Mouse (Mus musculus) CD4-positive, CD25-positive, alpha-beta regulatory T cell, adult 4 months (primary cell): ENCODE measurements around the gene Anapc15. TPM values are rescaled to one million over a fixed set of nuclear protein-coding genes. Genes with fewer than 3 reads are reported as not detected.

Experiments
- ATAC-seq: one replicate; pipeline ENCODE4 v1.8.0; 2017
- polyA plus RNA-seq, 2 experiments: library from polyadenylated mRNA; unstranded; fragments of 100-300 nt; shearing (Covaris generic); gene quantifications; one replicate each; pipeline ENCODE4 v1.2.1; 2017

Anapc15 gene
- polyA plus RNA-seq, 2 experiments from 2014 or later = 43.2 to 66.9 TPM

DNA sequence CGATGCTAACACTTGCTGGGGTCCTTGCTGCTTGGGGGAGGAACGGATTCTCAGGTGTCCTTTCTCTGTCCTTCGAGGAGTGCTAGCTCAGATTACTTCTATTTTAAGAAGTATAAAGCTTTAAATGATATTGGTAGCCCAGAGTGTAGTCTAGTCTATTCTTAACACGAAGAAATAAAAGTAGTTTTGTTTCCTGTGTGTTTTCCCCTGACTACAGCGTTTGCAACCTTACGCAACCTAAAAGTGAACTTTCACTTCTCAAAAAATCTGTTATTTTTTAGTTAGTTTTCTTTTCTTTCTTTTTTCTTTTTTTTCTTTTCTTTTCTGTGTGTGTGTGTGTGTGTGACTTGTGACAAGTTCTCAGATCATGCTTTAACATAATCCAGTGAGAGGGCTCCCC is 11.8 kb upstream of the Anapc15 start:
- no peak for ATAC-seq

DNA sequence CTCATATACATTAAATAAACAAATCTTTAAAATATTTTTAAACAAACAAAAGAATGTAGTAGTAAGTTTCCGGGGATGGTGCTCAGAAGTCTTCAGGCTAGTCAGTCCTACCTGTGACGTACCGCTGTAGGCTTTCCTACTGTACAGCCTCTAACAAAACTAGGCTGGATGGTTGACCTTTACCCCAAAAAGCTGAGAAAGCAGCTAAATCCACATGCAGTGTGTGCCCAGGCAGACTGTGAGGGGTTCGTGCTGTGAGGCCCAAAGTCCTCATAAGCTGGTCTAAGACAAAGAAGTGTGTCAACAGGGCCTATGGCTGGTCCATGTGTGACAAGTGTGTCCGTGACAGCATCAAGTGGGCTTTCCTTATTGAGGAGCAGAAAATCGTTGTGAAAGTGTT is 10.7 kb upstream of the Anapc15 start:
- ATAC-seq = no peak

DNA sequence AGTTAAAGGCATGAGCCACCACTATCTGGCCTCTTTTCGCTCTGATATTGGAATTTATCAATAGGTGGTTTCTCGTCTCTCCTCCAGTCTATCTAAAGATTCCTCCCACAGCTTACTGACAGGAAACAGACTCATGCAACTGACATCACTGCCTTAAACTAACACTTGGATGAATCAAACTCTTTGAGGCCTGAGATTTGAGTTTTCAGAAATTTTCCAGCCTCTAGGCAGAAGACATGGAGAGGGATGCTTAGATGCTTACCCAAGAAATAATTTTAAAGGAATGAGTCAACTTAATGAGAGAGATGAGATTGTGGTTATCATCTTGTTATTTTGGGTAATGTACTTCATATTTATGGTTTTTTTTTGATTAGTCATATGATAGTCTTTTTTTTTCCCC is 9.7 kb upstream of the Anapc15 start:
- no peak for ATAC-seq

DNA sequence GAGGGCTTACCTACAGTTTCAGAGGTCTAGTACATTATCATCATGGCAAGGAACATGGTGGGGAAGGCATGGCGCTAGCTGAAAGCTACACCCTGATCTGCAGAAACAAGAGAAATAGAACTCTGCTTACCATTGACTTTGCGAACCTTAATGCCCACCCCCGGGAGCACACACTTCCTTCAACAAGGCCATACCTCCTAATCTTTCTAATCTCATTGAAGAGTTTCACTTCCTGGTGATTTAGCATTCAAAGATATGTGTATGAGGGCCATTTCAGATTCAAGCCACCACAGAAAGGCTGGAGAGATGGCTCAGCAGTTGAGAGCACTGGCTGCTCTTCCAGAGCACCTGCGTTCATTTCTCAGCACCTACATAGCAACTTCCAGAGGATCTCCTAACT is 6.4 kb upstream of the Anapc15 start, which contains the start of gene Folr2:
TSS of gene Folr2 (minus strand) at position 101 of the 400 bp plus-strand sequence.
- no peak for ATAC-seq

DNA sequence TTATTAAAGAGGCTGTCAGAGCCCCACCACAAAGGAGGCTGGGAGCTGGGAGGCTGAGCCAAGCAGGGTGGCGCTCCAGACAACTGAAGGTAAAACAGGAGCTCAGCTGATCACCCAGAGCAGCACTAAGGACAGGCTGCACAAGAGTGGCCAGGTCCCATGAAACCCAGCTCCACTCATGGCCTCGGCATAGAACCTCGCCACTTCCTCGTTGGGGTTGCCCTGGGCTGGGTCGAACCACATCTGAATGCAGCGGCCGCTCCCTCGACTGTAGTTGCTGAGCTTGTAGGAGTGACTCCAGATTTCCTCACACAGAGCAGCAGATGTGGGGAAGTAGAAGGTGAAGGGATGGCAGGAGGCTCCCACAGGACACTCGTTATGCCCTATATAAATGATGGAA is 5.2 kb upstream of the Anapc15 start:
- no peak for ATAC-seq

DNA sequence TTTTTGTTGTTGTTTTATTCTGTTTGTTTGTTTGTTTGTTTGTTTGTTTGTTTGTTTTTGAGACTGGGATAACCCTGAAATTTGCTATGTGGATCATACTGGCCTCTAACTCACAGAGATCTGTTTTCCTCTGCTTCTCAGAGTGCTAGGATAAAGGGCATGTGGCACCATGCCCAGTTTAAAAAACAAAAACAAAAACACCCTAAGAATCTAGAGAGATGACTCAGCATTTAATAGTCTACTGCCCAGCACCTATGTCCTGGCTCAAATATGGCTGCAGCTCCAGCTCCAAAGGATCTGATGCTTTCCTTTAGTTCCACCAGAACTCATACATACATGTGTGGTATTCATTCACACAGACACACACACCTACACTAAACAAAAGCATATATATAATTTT is 2.5 kb upstream of the Anapc15 start:
- no peak for ATAC-seq

DNA sequence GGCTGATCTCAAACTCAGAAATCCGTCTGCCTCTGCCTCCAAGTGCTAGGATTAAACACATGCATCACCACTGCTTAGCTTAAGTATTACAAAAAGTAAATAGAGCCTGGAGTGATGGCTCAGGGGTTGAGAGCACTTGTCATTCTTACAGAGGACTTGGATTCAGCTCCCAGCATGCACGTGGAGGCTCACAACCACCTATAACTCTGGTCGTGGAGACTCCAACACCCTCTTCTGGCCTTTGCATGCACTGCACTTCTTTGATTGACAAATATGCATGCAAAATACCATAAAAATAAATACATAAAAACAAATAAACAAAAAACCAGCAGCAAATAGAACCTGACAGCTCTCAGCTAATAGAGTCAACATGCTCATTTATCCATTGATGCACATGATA is 1.2 kb upstream of the Anapc15 start:
- no peak for ATAC-seq

DNA sequence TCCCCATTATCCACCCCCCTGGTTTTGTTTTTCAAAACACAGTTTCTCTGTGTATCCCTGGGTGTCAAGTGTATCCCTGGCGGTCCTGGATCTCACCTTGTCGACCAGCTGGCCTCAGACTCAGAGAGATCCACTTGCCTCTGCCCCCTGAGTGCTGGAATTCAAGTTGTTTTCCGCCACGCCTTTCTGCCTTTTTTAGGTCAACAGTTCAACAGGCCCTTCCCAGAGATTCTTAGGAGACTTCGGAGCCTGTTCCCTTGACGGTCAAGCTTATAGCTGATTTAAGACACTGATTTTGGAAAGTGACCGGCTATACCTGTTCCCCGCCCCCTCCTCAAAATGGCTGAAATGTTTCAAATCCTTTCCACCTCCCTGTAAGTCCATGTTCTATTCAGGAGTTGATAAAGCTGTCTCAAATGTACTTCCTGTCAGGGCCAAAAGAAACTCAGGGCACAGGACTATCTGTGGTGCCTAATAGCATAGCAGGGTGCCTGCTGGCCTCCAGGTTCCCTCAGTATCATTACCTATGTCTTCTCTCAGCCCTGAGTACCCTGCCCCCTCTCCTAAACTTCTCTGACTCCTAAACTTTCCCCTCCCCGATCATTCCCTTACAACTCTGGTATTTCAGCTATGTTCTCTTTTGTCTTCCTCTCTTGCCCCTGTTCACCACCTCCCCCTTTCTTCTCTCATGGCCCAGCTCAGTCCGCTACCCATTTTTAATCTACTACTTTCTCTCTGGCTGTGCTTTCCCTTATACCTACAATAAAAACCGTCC is 3.2 kb downstream of the Anapc15 start:
- no peak for ATAC-seq

DNA sequence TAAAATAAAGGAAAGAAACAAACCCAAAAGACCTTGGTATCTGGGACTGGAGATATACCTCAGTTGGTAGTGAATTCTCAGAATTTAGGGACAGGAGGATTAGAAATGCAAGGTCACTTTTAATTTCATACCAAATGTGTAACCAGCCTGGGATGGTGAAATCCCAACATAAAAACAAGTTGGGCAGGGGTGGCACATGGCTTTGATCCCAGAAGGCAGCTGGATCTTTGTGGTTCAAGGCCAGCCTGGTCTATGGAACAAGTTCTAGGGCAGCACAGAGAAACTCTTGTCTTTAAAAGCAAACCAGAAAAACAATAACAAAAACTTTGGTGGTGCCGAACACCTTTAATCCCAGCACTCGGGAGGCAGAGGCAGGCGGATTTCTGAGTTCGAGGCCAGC is 4.0 kb downstream of the Anapc15 start:
- ATAC-seq = no peak

DNA sequence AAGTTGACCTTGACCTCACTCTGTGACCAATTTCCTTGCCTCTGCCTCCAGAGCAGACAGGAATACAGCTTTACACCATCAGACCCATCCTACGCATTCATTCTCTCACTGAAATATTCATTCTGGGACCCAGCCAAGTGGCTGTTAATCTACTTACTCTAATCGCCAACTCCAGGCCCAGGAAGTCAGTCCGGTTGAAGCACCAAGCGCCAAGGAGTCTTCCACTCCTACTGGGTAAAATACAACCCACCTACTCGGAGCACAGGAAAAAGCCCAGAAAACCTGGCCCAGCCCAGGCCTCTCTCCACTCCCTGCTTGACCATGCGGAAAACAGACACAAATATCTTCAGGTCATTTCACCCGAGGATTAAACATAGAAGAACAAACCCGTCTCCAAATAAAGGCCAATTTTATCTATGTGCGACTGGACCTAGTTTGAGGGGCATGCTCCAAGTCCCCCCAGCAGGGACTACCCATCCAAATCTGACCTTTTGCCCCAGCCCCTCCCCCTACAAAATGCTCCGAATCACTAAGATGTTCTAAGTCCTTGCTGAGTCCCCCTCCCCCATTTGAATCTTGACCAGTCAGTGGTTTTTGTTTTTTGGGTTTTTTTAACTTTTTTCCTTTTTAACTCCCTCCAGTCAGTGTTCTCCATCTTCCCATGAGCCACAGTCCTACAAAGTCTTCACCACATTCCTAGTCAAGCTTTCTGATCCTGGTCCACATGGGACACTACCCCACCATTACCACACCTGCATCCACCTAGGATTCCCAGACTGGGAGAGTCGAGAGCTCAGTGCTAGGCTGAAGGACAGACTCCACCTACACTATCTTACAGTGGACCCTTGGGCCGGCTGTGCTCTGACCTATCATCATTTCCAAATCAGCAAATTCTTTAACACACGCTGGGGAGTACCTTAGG is 5.0 kb downstream of the Anapc15 start:
- ATAC-seq = no peak

DNA sequence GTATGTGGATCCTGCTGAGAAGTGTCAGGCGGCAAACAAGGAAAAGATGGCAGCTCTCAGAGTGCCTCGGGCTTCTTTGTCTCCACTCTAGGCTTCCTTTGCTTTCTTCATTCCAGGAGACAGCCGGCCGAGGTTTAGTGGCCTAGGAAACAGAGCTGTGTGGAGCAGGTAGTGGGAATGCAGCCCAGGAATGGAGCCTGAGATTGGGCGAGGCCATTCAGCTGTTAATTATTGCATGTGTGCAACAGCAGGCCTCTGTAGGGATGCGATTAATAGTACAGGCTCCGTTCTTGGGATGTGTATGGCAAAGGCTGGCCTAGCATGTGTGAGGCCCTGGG is 5.6 kb downstream of the Anapc15 start:
- no peak for ATAC-seq

DNA sequence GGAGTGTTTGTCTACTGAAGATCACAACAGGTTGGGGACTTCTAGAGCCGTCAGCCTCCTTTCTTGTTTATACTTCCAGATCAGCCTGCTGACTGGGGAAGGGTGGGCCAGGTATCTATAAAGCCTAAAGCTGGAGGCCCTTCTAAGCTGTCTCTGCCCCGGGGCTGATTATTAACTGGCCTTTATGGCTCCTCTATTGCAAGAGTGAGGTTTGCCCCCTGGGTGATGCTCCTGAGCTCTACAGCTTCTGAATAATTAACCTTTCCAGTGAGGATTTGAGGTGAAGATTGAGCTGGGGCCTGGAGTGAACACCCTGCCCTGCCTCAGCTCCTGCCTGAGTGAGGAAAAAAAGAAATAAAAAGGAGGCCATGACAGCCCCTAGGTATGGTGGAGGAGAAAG is 7.1 kb downstream of the Anapc15 start, which contains the start of gene Folr1:
TSS of gene Folr1 (minus strand) at position 160 of the 400 bp plus-strand sequence.
- ATAC-seq = no peak

DNA sequence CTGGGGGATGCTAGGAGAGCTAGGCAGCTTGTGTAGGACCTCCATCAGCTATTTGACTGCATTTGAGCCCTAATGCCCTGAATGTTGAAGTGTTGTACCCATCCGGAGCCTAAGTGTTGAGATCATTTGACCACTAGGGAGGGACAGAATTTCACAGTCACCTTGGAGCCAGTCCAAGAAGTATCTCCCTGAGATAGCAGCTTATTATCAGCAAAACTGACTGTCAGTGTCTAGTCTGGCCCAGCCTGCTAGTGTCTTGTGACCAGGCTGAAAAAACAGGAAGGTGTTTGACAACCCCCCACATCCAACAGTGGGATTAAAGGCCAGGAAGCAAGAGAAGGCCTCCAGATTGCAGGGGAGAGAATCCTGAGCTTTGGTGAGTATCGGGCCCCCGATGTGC is 7.8 kb downstream of the Anapc15 start:
- no peak for ATAC-seq

DNA sequence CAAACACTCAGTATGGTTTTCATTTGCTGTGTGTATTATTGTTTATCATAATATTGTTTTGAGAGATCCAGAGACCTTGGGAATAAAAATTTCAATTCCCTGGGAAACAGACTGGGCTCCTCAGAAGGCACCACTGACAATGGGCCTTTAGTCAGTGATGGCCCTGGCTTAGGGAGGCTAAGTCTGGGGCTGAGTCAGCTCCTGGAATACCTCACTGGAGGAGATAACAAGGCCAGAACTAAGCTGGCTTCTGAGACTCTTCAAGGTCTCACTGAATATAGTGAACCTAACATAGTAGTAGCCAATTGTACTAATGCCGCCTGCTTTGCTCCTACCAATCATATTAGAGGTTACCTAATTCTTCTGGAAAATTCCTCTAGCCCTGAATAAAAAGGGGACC is 12.5 kb downstream of the Anapc15 start:
- no peak for ATAC-seq

DNA sequence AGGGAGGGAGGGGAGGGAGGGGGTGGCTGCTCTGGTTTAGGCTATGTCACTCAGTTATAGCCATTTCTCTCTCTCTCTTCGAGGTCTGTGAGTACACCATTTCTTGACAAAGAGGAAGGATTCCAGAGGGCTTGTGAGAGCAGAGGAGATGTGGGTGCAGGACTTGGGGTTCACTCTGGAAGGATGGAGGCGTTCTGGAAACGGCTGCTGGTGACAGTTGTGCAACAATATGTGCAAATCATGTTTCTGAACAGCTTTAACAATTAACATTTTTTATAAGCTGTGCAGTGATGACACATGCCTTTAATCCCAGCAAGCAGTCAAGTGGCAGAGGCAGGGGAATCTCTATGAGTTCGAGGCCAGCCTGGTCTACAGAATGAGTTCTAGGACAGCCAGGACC is 17.3 kb downstream of the Anapc15 start:
- ATAC-seq = no peak

DNA sequence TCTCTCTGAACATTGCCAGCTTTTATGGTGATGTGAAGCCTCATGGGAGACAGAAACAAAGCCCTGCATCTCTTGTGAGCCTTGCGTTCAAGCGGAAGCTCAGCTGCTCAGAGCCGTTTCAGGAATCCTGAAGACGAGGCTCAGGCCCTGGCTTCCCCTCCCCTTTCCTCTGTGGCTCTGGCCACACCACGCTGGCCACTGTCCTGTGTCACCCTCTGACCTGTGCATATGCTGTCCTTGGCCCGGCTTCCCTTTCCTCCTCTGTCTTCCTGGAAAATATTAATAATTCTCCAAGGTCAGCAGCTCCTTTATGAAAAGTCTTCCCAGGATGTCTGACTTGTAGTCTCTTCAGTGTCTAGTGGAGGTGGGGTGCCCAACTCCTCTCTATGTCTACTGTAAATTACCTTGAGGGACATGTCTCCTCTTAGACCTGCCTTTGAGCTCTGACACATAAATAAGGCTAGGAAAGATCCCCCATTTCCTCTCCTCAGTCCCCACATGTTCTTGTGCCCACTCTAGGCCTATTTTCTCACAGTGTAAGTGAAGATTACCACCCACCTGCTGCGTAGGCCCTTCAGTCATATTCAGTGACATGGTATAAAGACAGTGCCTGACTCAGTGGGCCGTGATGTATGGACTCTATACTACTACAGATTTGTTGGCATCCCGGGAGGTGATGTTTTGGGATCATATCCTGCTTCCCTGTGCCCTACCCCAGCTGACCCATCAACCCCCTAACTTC is 19.1 kb downstream of the Anapc15 start:
- ATAC-seq = no peak

DNA sequence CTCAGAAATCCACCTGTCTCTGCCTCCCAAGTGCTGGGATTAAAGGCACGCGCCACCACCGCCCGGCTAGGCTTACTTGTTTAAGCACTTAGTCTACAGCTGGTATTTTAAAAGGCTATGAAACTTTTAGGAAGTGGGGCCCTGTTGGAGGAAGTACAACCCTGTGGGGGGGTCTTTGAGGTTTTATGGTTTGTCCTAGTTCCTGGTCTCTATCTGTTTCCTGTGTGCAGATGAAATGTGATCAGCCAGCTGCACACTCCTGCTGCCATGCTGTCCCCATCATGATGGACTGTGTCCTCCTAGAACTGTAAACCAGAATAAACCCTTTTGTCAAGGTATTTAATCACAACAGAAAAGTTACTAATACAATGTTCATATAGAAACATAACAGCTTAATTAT is 20.6 kb downstream of the Anapc15 start:
- ATAC-seq = no peak

DNA sequence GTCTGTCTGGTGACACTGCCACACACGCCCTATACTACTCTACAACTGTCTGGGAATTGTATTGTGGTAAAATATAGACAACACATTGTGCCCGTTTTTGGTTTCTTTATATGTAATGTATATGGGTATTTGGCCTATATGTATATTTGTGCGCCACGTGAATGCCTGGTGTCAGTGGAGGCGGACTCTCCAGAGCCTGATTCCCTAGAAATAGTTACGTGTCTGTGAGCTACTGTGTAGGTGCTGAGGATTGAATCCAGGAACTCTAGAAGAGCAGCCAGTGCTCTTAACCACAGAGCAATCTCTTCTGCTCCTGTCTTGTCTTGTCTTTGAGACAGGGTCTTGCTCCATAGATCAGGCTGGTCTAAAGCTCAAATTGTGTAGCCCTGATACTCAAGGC is 22.8 kb downstream of the Anapc15 start:
- no peak for ATAC-seq

DNA sequence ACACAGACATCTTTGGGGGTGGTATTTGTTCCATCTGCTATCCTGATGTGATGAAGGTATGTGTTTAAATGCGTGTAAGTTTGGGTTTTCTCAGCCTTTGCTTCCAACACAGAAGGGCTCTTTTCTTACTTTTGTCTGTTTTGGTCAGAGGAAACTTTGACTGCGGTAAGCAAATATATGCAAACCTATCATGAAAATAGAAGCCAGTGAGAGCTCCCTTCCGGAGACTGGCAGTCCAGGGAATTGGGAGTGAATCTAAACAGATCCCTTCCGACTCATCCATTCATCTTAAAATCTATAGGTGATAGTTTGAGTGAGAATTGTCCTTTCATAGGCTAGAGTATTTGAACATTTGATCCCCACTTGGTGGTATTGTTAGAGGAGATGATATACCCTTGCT is 24.9 kb downstream of the Anapc15 start:
- no peak for ATAC-seq

DNA sequence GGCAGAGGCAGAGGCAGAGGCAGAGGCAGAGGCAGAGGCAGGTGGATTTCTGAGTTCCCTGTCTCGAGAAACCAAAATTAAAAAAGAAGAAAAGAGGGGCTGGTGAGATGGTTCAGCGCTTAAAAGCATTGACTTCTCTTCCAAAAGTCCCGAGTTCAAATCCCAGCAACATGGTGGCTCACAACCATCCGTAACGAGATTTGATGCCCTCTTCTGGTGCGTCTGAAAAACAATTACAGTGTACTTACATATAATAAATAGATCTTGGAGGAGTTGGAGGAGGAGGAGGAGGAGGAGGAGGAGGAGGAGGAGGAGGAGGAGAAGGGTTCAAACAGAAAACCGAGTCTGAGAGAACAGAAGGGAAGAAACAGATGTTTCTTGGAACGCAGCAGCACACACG is 32.2 kb downstream of the Anapc15 start:
- no peak for ATAC-seq

DNA sequence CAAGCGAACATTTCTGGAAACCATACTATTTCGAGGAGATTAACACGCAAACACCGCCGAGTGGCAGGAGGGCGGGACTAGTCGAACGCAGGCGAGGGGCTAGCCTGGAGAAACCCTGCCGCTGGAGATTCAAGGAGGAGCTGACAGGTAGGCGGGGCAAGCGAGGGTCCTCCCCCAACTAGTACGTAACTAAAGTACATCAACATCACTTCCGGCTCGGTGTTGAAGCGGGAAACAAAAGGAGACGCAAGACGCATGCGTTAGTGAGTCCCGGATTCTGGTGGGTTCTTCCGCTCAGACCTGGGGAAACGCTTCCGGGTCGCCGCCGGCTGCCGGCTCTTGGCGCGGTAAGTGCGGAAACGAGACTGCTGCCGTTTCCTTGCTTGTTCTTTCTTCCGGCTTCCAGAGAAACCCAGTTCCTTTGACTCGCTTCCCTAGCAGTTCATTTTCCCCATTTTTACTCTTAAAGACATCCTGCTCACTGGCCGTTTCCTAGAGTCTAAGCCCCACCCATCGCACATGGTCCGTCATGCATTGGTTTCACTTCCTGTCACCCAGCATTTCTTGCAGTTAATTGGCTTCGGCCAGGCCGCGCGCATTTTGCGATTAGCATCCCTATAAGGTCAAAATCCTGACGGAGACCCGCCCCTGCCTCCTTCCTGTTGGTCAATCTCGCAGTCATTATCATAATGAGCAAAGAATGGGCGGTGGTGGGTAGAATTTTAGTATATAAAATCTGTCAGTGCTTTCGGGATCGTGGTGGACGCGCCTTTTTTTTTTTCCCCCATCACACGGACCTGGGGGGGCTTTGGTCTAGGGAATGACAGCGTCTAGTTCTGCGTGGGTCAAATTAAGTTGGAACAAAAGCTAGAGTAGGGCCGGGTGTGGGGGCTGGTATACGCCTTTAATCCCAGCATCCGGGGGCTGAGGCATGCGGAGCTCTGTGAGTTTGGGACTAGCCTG is 32.9 kb downstream of the Anapc15 start:
- ATAC-seq = peak; percentile 89
